Mouse (Mus musculus) forebrain, postnatal 0 days (tissue): Measurements from ENCODE around the gene Kctd2. TPM values are rescaled to one million over a fixed set of nuclear protein-coding genes. Genes with fewer than 3 reads are reported as not detected.

Experiments
- ATAC-seq: fragments of 200-750 bp; cut with Nextera tagmentation; 2 replicates; pipeline ENCODE4 v1.8.0; 2017; ENCODE audit warnings: mild to moderate bottlenecking, moderate library complexity
- DNase-seq: peaks from one replicate; pipeline ENCODE4 v3.0.0-alpha.2; 2015
- H3K27ac ChIP-seq: fragments of 300-500 bp; sonication (generic); 2 replicates; pipeline ENCODE4 v1.5.1; 2014; ENCODE audit warnings: low read depth, mild to moderate bottlenecking, antibody characterized with exemption, low read length, moderate library complexity, mixed read lengths
- H3K27me3 ChIP-seq: fragments of 300-500 bp; sonication (generic); 2 replicates; pipeline ENCODE4 v1.6.1; 2014; ENCODE audit warnings: mild to moderate bottlenecking, low read length, mixed read lengths; ENCODE audit not compliant: insufficient read depth
- H3K36me3 ChIP-seq: fragments of 300-500 bp; sonication (generic); 2 replicates; pipeline ENCODE4 v1.6.1; 2014; ENCODE audit warnings: mild to moderate bottlenecking, moderate library complexity; ENCODE audit not compliant: insufficient read depth
- H3K4me1 ChIP-seq: fragments of 300-500 bp; sonication (generic); 2 replicates; pipeline ENCODE4 v1.6.1; 2014; ENCODE audit warnings: antibody characterized with exemption; ENCODE audit not compliant: insufficient read depth
- H3K4me2 ChIP-seq: fragments of 300-500 bp; sonication (generic); 2 replicates; pipeline ENCODE4 v1.6.1; 2014; ENCODE audit warnings: low read depth, mild to moderate bottlenecking, moderate library complexity
- H3K4me3 ChIP-seq: fragments of 300-500 bp; sonication (generic); 2 replicates; pipeline ENCODE4 v1.5.1; 2014; ENCODE audit warnings: low read depth, low read length, mixed read lengths
- H3K9ac ChIP-seq: fragments of 300-500 bp; sonication (generic); 2 replicates; pipeline ENCODE4 v1.6.1; 2014; ENCODE audit warnings: mild to moderate bottlenecking
- H3K9me3 ChIP-seq: fragments of 300-500 bp; sonication (generic); 2 replicates; pipeline ENCODE4 v1.6.1; 2016; ENCODE audit warnings: low read length
- CTCF ChIP-seq: sonication (generic); IDR thresholded peaks from 2 replicates; pipeline ENCODE4 v1.5.1; 2016; ENCODE audit warnings: antibody characterized with exemption, control low read depth, low read depth
- WGBS: fragments of 180-500 bp; shearing (Covaris S2); extraction: QIAGEN DNeasy Blood & Tissue Kit; methylation state at CpG from one replicate; pipeline ENCODE4 v1.1.7; 2014; 5-methylcytosine and 5-hydroxymethylcytosine counted together
- polyA plus RNA-seq: library from polyadenylated mRNA; unstranded; fragments of >200 nt; fragmentation: Nextera tagmentation; extraction: Ambion mirVana; gene quantifications from 2 replicates; pipeline ENCODE4 v1.2.1, GENCODE M21; 2015
- total RNA-seq: library from RNA; depleted of rRNA; stranded (reverse); fragments of >200 nt; gene quantifications from 2 replicates; pipeline ENCODE4 v1.2.3, GENCODE M21; 2014

Gene Kctd2
- total and polyA plus RNA-seq, 2 experiments from 2014 or later, result 29.3 to 31.7 TPM

GRCm38 (mm10) chr11:115460976-115461375, 41.0 kb downstream of the Kctd2 start:
- no peak overlapping the region for H3K4me2 ChIP-seq
- TF ChIP-seq CTCF, result no peak
- ATAC-seq, result no peak
- no peaks in the 10 kb centered on the region for H3K9me3 ChIP-seq
- DNase-seq, result no peak
- no peaks in the 10 kb centered on the region for H3K36me3 ChIP-seq
- no peak overlapping the region for H3K9ac ChIP-seq
- 20% methylated on average over 8 of the region's 8 CpGs for WGBS
- H3K27ac ChIP-seq, result no peak overlapping the region
- H3K27me3 ChIP-seq, result no peaks in the 10 kb centered on the region
- no peaks in the 10 kb centered on the region for H3K4me1 ChIP-seq
- H3K4me3 ChIP-seq, result no peak overlapping the region

- ATAC-seq, result no peak
- WGBS, result 69% methylated on average over 5 of the region's 5 CpGs
- Histone ChIP-seq H3K9me3 (no peaks in the 10 kb centered on the region), H3K4me2 (no peak overlapping the region), H3K4me3 (no peak overlapping the region), H3K36me3 (no peaks in the 10 kb centered on the region), H3K9ac (no peak overlapping the region), H3K27me3 (no peaks in the 10 kb centered on the region), H3K27ac (no peak overlapping the region), H3K4me1 (no peaks in the 10 kb centered on the region)
- no peak for DNase-seq
- TF ChIP-seq CTCF, result no peak
Measured at GRCm38 (mm10) chr11:115461846-115462242, 41.9 kb downstream of the Kctd2 start.

- Histone ChIP-seq H3K4me2 (no peak within 1 kb of the TSS), H3K4me1 (no peaks in the 10 kb centered on the region), H3K36me3 (no peaks in the 10 kb centered on the region), H3K27ac (no peak within 1 kb of the TSS), H3K9ac (no peak within 1 kb of the TSS), H3K4me3 (no peak within 1 kb of the TSS), H3K9me3 (no peaks in the 10 kb centered on the region), H3K27me3 (no peaks in the 10 kb centered on the region)
- WGBS, result 76% methylated on average over 16 of the region's 16 CpGs
- TF ChIP-seq CTCF, result no peak
- no peak for ATAC-seq
- no peak for DNase-seq
Measured at GRCm38 (mm10) chr11:115462243-115462891, 42.4 kb downstream of the Kctd2 start, which contains the start of gene Slc16a5. Gene Slc16a5, plus strand, starts transcription at chr11:115462474.

- Histone ChIP-seq H3K9me3 (no peaks in the 10 kb centered on the region), H3K9ac (no peak overlapping the region), H3K27me3 (no peaks in the 10 kb centered on the region), H3K27ac (no peak overlapping the region), H3K4me2 (no peak overlapping the region), H3K4me1 (no peaks in the 10 kb centered on the region), H3K4me3 (no peak overlapping the region), H3K36me3 (no peaks in the 10 kb centered on the region)
- ATAC-seq (no peak), DNase-seq (no peak)
- no peak for TF ChIP-seq CTCF
- 84% methylated on average over 11 of the region's 11 CpGs for WGBS
Measured at GRCm38 (mm10) chr11:115463397-115463796, 43.5 kb downstream of the Kctd2 start.

GRCm38 (mm10) chr11:115464851-115465250, 44.9 kb downstream of the Kctd2 start:
- ATAC-seq (no peak), DNase-seq (no peak)
- Histone ChIP-seq H3K4me1 (no peaks in the 10 kb centered on the region), H3K27me3 (no peaks in the 10 kb centered on the region), H3K27ac (no peak overlapping the region), H3K36me3 (no peaks in the 10 kb centered on the region), H3K9ac (no peak overlapping the region), H3K4me3 (no peak overlapping the region), H3K9me3 (no peaks in the 10 kb centered on the region), H3K4me2 (no peak overlapping the region)
- 93% methylated on average over 8 of the region's 8 CpGs for WGBS
- TF ChIP-seq CTCF, result no peak

- no peak overlapping the region for H3K4me2 ChIP-seq
- no peak for DNase-seq
- no peaks in the 10 kb centered on the region for H3K27me3 ChIP-seq
- H3K4me3 ChIP-seq, result no peak overlapping the region
- no peak overlapping the region for H3K27ac ChIP-seq
- no peak overlapping the region for H3K9ac ChIP-seq
- no peak for TF ChIP-seq CTCF
- no peaks in the 10 kb centered on the region for H3K4me1 ChIP-seq
- H3K9me3 ChIP-seq, result no peaks in the 10 kb centered on the region
- H3K36me3 ChIP-seq, result no peaks in the 10 kb centered on the region
- ATAC-seq, result no peak
- WGBS, result 69% methylated on average over 4 of the region's 4 CpGs
Measured at GRCm38 (mm10) chr11:115467217-115467618, 47.3 kb downstream of the Kctd2 start.

GRCm38 (mm10) chr11:115472183-115472582, 52.3 kb downstream of the Kctd2 start:
- Histone ChIP-seq H3K4me1 (peaks cover 18% of the 10 kb centered on the region), H3K36me3 (no peaks in the 10 kb centered on the region), H3K27ac (no peak overlapping the region), H3K4me3 (no peak overlapping the region), H3K9ac (no peak overlapping the region), H3K27me3 (no peaks in the 10 kb centered on the region), H3K4me2 (no peak overlapping the region), H3K9me3 (no peaks in the 10 kb centered on the region)
- no peak for TF ChIP-seq CTCF
- DNase-seq, result no peak
- 86% methylated on average over 7 of the region's 7 CpGs for WGBS
- ATAC-seq, result no peak
